Mouse (Mus musculus) midbrain, postnatal 0 days (tissue): ENCODE results near the gene Taf9b. TPM values are rescaled to one million over a fixed set of nuclear protein-coding genes. Genes with fewer than 3 reads are reported as not detected.

Experiments
- ATAC-seq: fragments of 200-750 bp; cut with Nextera tagmentation; 2 replicates; pipeline ENCODE4 v1.8.0; 2017; ENCODE audit warnings: moderate number of reproducible peaks, mild to moderate bottlenecking, moderate TSS enrichment, moderate library complexity; ENCODE audit not compliant: low FRiP score
- DNase-seq: peaks from one replicate; pipeline ENCODE4 v3.0.0-alpha.2; 2015; ENCODE audit warnings: low spot score
- H3K27ac ChIP-seq: fragments of 300-500 bp; sonication (generic); 2 replicates; pipeline ENCODE4 v1.5.1; 2014; ENCODE audit warnings: low read depth, mild to moderate bottlenecking, low read length, mixed read lengths
- H3K27me3 ChIP-seq: fragments of 300-500 bp; sonication (generic); 2 replicates; pipeline ENCODE4 v1.6.1; 2014; ENCODE audit warnings: low read length, control low read depth, mixed read lengths; ENCODE audit not compliant: insufficient read depth
- H3K36me3 ChIP-seq: fragments of 300-500 bp; sonication (generic); 2 replicates; pipeline ENCODE4 v1.6.1; 2014; ENCODE audit warnings: low read length, control low read depth, mixed read lengths; ENCODE audit not compliant: insufficient read depth
- H3K4me1 ChIP-seq: fragments of 300-500 bp; sonication (generic); 2 replicates; pipeline ENCODE4 v1.6.1; 2014; ENCODE audit warnings: mild to moderate bottlenecking, control low read depth, antibody characterized with exemption, low read length, mixed read lengths; ENCODE audit not compliant: insufficient read depth
- H3K4me2 ChIP-seq: fragments of 300-500 bp; sonication (generic); 2 replicates; pipeline ENCODE4 v1.6.1; 2014; ENCODE audit warnings: low read depth, mild to moderate bottlenecking, low read length, mixed read lengths; ENCODE audit not compliant: poor library complexity, severe bottlenecking
- H3K4me3 ChIP-seq: fragments of 300-500 bp; sonication (generic); 2 replicates; pipeline ENCODE4 v1.5.1; 2014; ENCODE audit warnings: low read depth, mild to moderate bottlenecking, low read length, moderate library complexity
- H3K9ac ChIP-seq: fragments of 300-500 bp; sonication (generic); replicated peaks from 2 replicates; pipeline ENCODE4 v1.6.1; 2014; ENCODE audit warnings: mild to moderate bottlenecking, low read length, moderate library complexity, mixed read lengths; ENCODE audit not compliant: poor library complexity, severe bottlenecking
- H3K9me3 ChIP-seq: fragments of 300-500 bp; sonication (generic); 2 replicates; pipeline ENCODE4 v1.6.1; 2016; ENCODE audit warnings: low read length, control low read depth
- CTCF ChIP-seq: IDR thresholded peaks from 2 replicates; pipeline ENCODE4 v1.5.1; 2016; ENCODE audit warnings: antibody characterized with exemption, mild to moderate bottlenecking
- WGBS: fragments of 180-500 bp; shearing (Covaris S2); extraction: QIAGEN DNeasy Blood & Tissue Kit; methylation state at CpG from one replicate; pipeline ENCODE4 v1.1.7; 2014; 5-methylcytosine and 5-hydroxymethylcytosine counted together
- polyA plus RNA-seq: library from polyadenylated mRNA; unstranded; fragments of >200 nt; fragmentation: Nextera tagmentation; extraction: Ambion mirVana; gene quantifications from 2 replicates; pipeline ENCODE4 v1.2.1, GENCODE M21; 2015
- total RNA-seq: library from RNA; depleted of rRNA; stranded (reverse); fragments of >200 nt; gene quantifications from 2 replicates; pipeline ENCODE4 v1.2.3, GENCODE M21; 2014; rRNA removed

The Taf9b gene
- total and polyA plus RNA-seq, 2 experiments from 2014 or later: 23.2 to 24.5 TPM

- no peak overlapping the region for H3K4me3 ChIP-seq
- H3K27ac ChIP-seq: no peak overlapping the region
- no peaks in the 10 kb centered on the region for H3K9me3 ChIP-seq
- TF ChIP-seq CTCF: no peak
- no peaks in the 10 kb centered on the region for H3K4me1 ChIP-seq
- no peak overlapping the region for H3K4me2 ChIP-seq
- no peaks in the 10 kb centered on the region for H3K36me3 ChIP-seq
- H3K27me3 ChIP-seq: no peaks in the 10 kb centered on the region
- 60% methylated on average over 9 of the region's 9 CpGs for WGBS
- DNase-seq (no peak), ATAC-seq (no peak)
- H3K9ac ChIP-seq: no peak overlapping the region
Measured at GRCm38 (mm10) chrX:106176331-106176730, 44.6 kb downstream of the Taf9b start.

GRCm38 (mm10) chrX:106171853-106172154 is 49.2 kb downstream of the Taf9b start:
- Histone ChIP-seq H3K4me3 (peak overlapping the region; percentile 15; the same call in 1 of the 2 replicates), H3K36me3 (no peaks in the 10 kb centered on the region)
- ATAC-seq: no peak

GRCm38 (mm10) chrX:106171106-106171852 is 49.7 kb downstream of the Taf9b start:
- Histone ChIP-seq H3K9me3 (no peaks in the 10 kb centered on the region), H3K4me3 (peak overlapping the region; percentile 15; the same call in 1 of the 2 replicates), H3K27me3 (no peaks in the 10 kb centered on the region), H3K9ac (no peak overlapping the region), H3K27ac (no peak overlapping the region), H3K36me3 (no peaks in the 10 kb centered on the region), H3K4me1 (no peaks in the 10 kb centered on the region), H3K4me2 (peak overlapping the region; percentile 36)
- WGBS: 26% methylated on average over 18 of the region's 18 CpGs
- DNase-seq (peak; percentile 81), ATAC-seq (peak; percentile 84)
- peak; percentile 82 for TF ChIP-seq CTCF

More at GRCm38 (mm10) chrX:106171853-106172154, 49.2 kb downstream of the Taf9b start:
- WGBS: 70% methylated on average over 5 of the region's 6 CpGs
- no peak overlapping the region for H3K27ac ChIP-seq
- no peaks in the 10 kb centered on the region for H3K4me1 ChIP-seq
- H3K27me3 ChIP-seq: no peaks in the 10 kb centered on the region
- no peaks in the 10 kb centered on the region for H3K9me3 ChIP-seq
- no peak for DNase-seq
- no peak overlapping the region for H3K9ac ChIP-seq
- no peak for TF ChIP-seq CTCF
- H3K4me2 ChIP-seq: peak overlapping the region; percentile 36

GRCm38 (mm10) chrX:106165089-106165488 is 55.9 kb downstream of the Taf9b start:
- no peaks in the 10 kb centered on the region for H3K27me3 ChIP-seq
- no peak for DNase-seq
- no peaks in the 10 kb centered on the region for H3K36me3 ChIP-seq
- H3K9me3 ChIP-seq: no peaks in the 10 kb centered on the region
- no peak for ATAC-seq
- WGBS: 83% methylated on average over 1 of the region's 1 CpGs
- peak; percentile 17; the same call in 1 of the 2 replicates for TF ChIP-seq CTCF
- H3K27ac ChIP-seq: no peak overlapping the region
- no peaks in the 10 kb centered on the region for H3K4me1 ChIP-seq
- H3K9ac ChIP-seq: no peak overlapping the region
- H3K4me2 ChIP-seq: no peak overlapping the region
- H3K4me3 ChIP-seq: no peak overlapping the region

GRCm38 (mm10) chrX:106164555-106164954 is 56.4 kb downstream of the Taf9b start:
- TF ChIP-seq CTCF: no peak
- Histone ChIP-seq H3K9me3 (no peaks in the 10 kb centered on the region), H3K4me1 (no peaks in the 10 kb centered on the region), H3K4me2 (no peak overlapping the region), H3K27ac (no peak overlapping the region), H3K9ac (no peak overlapping the region), H3K4me3 (no peak overlapping the region), H3K36me3 (no peaks in the 10 kb centered on the region), H3K27me3 (no peaks in the 10 kb centered on the region)
- 76% methylated on average over 5 of the region's 5 CpGs for WGBS
- no peak for DNase-seq
- no peak for ATAC-seq

GRCm38 (mm10) chrX:106163995-106164394 is 57.0 kb downstream of the Taf9b start:
- no peak overlapping the region for H3K4me3 ChIP-seq
- H3K27me3 ChIP-seq: no peaks in the 10 kb centered on the region
- no peaks in the 10 kb centered on the region for H3K9me3 ChIP-seq
- TF ChIP-seq CTCF: no peak
- no peak overlapping the region for H3K4me2 ChIP-seq
- H3K4me1 ChIP-seq: no peaks in the 10 kb centered on the region
- 63% methylated on average over 5 of the region's 5 CpGs for whole genome bisulfite sequencing
- no peak overlapping the region for H3K27ac ChIP-seq
- no peaks in the 10 kb centered on the region for H3K36me3 ChIP-seq
- ATAC-seq (no peak), DNase-seq (no peak)
- H3K9ac ChIP-seq: no peak overlapping the region

Other genes starting within 250 kb of the Taf9b start
- gene Magt1, start 209.3 kb downstream of the Taf9b start, total RNA-seq: 16.5 and 23.6 TPM in 2 replicates
- 14.5 and 14.8 TPM in 2 replicates for gene Magt1, start 209.3 kb downstream of the Taf9b start, polyA plus RNA-seq
- 205 and 219 TPM in 2 replicates for gene Cox7b, start 205.5 kb downstream of the Taf9b start, total RNA-seq
- 481 and 513 TPM in 2 replicates for gene Cox7b, start 205.5 kb downstream of the Taf9b start, polyA plus RNA-seq
- 10.0 and 12.2 TPM in 2 replicates for gene Atp7a, start 193.9 kb downstream of the Taf9b start, total RNA-seq
- 6.8 and 7.0 TPM in 2 replicates for gene Atp7a, start 193.9 kb downstream of the Taf9b start, polyA plus RNA-seq
- 0.71 and 1.0 TPM in 2 replicates for gene Tlr13, start 78.0 kb downstream of the Taf9b start, total RNA-seq
- 0.33 and 0.35 TPM in 2 replicates for gene Tlr13, start 78.0 kb downstream of the Taf9b start, polyA plus RNA-seq
- gene Pgk1, start 34.1 kb downstream of the Taf9b start, total RNA-seq: 201 and 259 TPM in 2 replicates
- 253 and 272 TPM in 2 replicates for gene Pgk1, start 34.1 kb downstream of the Taf9b start, polyA plus RNA-seq
- gene Fnd3c2, start 34.2 kb upstream of the Taf9b start, total RNA-seq: not detected in 2 replicates
- not detected in 2 replicates for gene Fnd3c2, start 34.2 kb upstream of the Taf9b start, polyA plus RNA-seq